Mouse (Mus musculus): ENCODE data around the gene Ece2.

GRCm38 (mm10) chr16:20695622-20696323 is 66.1 kb downstream of the Ece2 start:
- no peak for TF ChIP-seq CTCF (IDR thresholded peaks at IDR 0.05; ENCODE audit: borderline replicate concordance, insufficient read depth, low read depth, low read length)
- no peak for TF ChIP-seq POLR2A (IDR thresholded peaks at IDR 0.05; ENCODE audit: borderline replicate concordance, insufficient read depth, low read length)

All from cerebellum, adult 2 months (tissue).